Mouse (Mus musculus) myocyte (in vitro differentiated cells): ENCODE measurements at regions not wholly inside any gene's neighbourhood (a gene's known extent, or its start where the extent isn't known, plus 50 kb on each side); places are given as distances from the start of the nearest gene placed in this dataset.

Experiments
- H3K27me3 ChIP-seq: one replicate; pipeline ENCODE4 v1.6.1; 2011; ENCODE audit not compliant: control insufficient read depth, insufficient read depth, insufficient read length
- H3K36me3 ChIP-seq: one replicate; pipeline ENCODE4 v1.6.1; 2011; ENCODE audit not compliant: control insufficient read depth, insufficient read depth
- H3K4me2 ChIP-seq: one replicate; pipeline ENCODE4 v1.6.1; 2011; ENCODE audit warnings: low read depth, control low read depth
- H3K4me3 ChIP-seq: one replicate; pipeline ENCODE4 v1.5.1; 2011; ENCODE audit warnings: mild to moderate bottlenecking, control low read depth, moderate library complexity
- H3K79me2 ChIP-seq: one replicate; pipeline ENCODE4 v1.6.1; 2011; ENCODE audit not compliant: control insufficient read depth, insufficient read depth
- H3ac ChIP-seq: one replicate; pipeline ENCODE4 v1.6.1; 2011; ENCODE audit not compliant: control insufficient read depth, insufficient read length
- CEBPB ChIP-seq: IDR thresholded peaks from 2 replicates; pipeline ENCODE4 v1.6.1; 2011; ENCODE audit warnings: mild to moderate bottlenecking, moderate library complexity; ENCODE audit not compliant: poor library complexity, insufficient read depth, severe bottlenecking
- E2F4 ChIP-seq: IDR thresholded peaks from one replicate; pipeline ENCODE4 v1.6.1; 2011; ENCODE audit warnings: mild to moderate bottlenecking, control low read depth, moderate library complexity; ENCODE audit not compliant: insufficient read depth
- MAX ChIP-seq: IDR thresholded peaks from one replicate; pipeline ENCODE4 v1.6.1; 2011; ENCODE audit warnings: low read depth, mild to moderate bottlenecking, control low read depth
- MYOD1 ChIP-seq, 3 experiments: IDR thresholded peaks; one replicate each; pipeline ENCODE4 v1.6.1; 2011; ENCODE audit warnings: control low read depth in 2 of 3, low read depth in 2 of 3, mild to moderate bottlenecking in 2 of 3, moderate library complexity in 1 of 3; ENCODE audit not compliant: insufficient read length in 2 of 3, control insufficient read depth in 1 of 3
- MYOG ChIP-seq, 3 experiments: IDR thresholded peaks; one replicate each; pipeline ENCODE4 v1.6.1; 2011; ENCODE audit warnings: control low read depth in 2 of 3, low read depth in 2 of 3, mild to moderate bottlenecking in 2 of 3; ENCODE audit not compliant: insufficient read length in 2 of 3, control insufficient read depth in 1 of 3, insufficient read depth in 1 of 3
- POLR2A ChIP-seq: IDR thresholded peaks from one replicate; pipeline ENCODE4 v1.6.1; 2011; ENCODE audit warnings: low read depth, mild to moderate bottlenecking, control low read depth, moderate library complexity; ENCODE audit not compliant: insufficient read length
- POLR2AphosphoS2 ChIP-seq: IDR thresholded peaks from one replicate; pipeline ENCODE4 v1.6.1; 2011; ENCODE audit warnings: low read depth, control low read depth; ENCODE audit not compliant: insufficient read length
- REST ChIP-seq: IDR thresholded peaks from one replicate; pipeline ENCODE4 v1.6.1; 2011; ENCODE audit warnings: mild to moderate bottlenecking, control low read depth, moderate library complexity; ENCODE audit not compliant: insufficient read depth, insufficient read length
- SRF ChIP-seq: IDR thresholded peaks from one replicate; pipeline ENCODE4 v1.6.1; 2011; ENCODE audit warnings: low read depth; ENCODE audit not compliant: control insufficient read depth, insufficient read length
- TCF12 ChIP-seq: IDR thresholded peaks from one replicate; pipeline ENCODE4 v1.6.1; 2011; ENCODE audit warnings: mild to moderate bottlenecking, control low read depth; ENCODE audit not compliant: poor library complexity, insufficient read depth, severe bottlenecking
- TCF3 ChIP-seq: IDR thresholded peaks from one replicate; pipeline ENCODE4 v1.6.1; 2011; ENCODE audit warnings: low read depth, control low read depth; ENCODE audit not compliant: insufficient read length
- USF1 ChIP-seq: IDR thresholded peaks from one replicate; pipeline ENCODE4 v1.6.1; 2011; ENCODE audit warnings: low read depth, mild to moderate bottlenecking, control low read depth, moderate library complexity

- Histone ChIP-seq H3K4me2 (no peak overlapping the region), H3K4me3 (no peak overlapping the region), H3K36me3 (no peaks in the 10 kb centered on the region), H3K79me2 (no peaks in the 10 kb centered on the region), H3K27me3 (no peaks in the 10 kb centered on the region), H3ac (no peak overlapping the region)
- TF ChIP-seq MYOD1 (IDR thresholded peaks at IDR 0.05; ENCODE audit: control insufficient read depth in 1 of 3, insufficient read length in 2 of 3, low read depth in 2 of 3) (no peak), USF1 (no peak), POLR2A (no peak), TCF3 (no peak), CEBPB (no peak), MAX (no peak), SRF (no peak), POLR2AphosphoS2 (no peak), TCF12 (no peak), REST (no peak), MYOG (IDR thresholded peaks at IDR 0.05; ENCODE audit: control insufficient read depth in 1 of 3, insufficient read depth in 1 of 3, insufficient read length in 2 of 3, low read depth in 2 of 3) (no peak), E2F4 (no peak)
Observed at GRCm38 (mm10) chr14:24939476-24940200, 452.7 kb downstream of the Rps24 start.

DNA sequence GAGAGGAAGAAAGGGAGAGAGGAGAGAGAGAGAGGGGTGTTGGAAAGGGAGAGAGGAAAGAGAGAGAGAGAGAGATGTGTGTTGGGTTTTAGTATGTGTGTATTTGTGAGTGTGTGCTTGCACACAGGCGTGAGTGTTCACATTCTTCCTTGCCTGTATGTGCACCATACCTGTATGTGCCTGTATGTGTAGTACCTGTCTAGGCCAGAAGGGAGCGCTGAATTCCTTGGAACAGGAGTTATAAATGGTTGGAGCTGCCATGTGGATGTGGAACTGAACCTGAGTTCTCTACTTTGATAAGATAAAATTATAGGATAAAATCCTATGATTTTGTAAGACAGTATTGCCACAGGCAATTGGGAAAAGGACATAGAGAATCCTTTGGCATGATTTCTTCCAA, 458.8 kb downstream of the Rps24 start:
- no peak overlapping the region for H3K4me2 ChIP-seq
- H3K27me3 ChIP-seq = peaks cover 6% of the 10 kb centered on the region
- no peak overlapping the region for H3K4me3 ChIP-seq
- no peak overlapping the region for H3ac ChIP-seq
- no peak for TF ChIP-seq REST
- no peaks in the 10 kb centered on the region for H3K36me3 ChIP-seq
- no peaks in the 10 kb centered on the region for H3K79me2 ChIP-seq

DNA sequence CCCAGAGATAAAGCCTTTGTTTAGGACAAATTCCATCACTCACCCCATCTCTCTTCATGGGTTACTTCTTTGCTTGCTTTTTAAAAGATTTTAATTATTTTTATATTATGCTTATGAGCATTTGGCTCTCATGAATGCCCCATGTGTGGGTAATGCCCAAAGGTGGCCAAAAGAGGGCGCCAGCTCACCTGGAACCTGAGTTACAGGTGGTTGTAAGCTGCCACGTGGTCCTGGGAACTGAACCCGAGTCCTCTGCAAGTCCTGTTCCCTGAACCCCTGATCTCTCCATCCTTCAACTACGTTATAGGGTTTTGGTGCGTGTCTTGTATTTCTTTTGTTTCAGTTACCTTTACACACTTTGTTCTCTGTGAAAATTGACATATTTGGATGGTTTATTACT, 460.2 kb downstream of the Rps24 start:
- H3K4me3 ChIP-seq = no peak overlapping the region
- peaks cover 14% of the 10 kb centered on the region for H3K27me3 ChIP-seq
- no peaks in the 10 kb centered on the region for H3K36me3 ChIP-seq
- TF ChIP-seq REST (no peak), MYOG (IDR thresholded peaks at IDR 0.05; ENCODE audit: control insufficient read depth in 1 of 3, insufficient read depth in 1 of 3, insufficient read length in 2 of 3, low read depth in 2 of 3) (no peak), MAX (no peak), E2F4 (no peak), CEBPB (no peak), SRF (no peak), TCF3 (no peak), TCF12 (no peak), MYOD1 (IDR thresholded peaks at IDR 0.05; ENCODE audit: control insufficient read depth in 1 of 3, insufficient read length in 2 of 3, low read depth in 2 of 3) (no peak), POLR2AphosphoS2 (no peak), USF1 (no peak), POLR2A (no peak)
- H3K79me2 ChIP-seq = no peaks in the 10 kb centered on the region
- no peak overlapping the region for H3ac ChIP-seq
- no peak overlapping the region for H3K4me2 ChIP-seq

- Histone ChIP-seq H3K79me2 (no peaks in the 10 kb centered on the region), H3K36me3 (no peaks in the 10 kb centered on the region), H3K4me3 (no peak overlapping the region), H3K27me3 (peaks cover 43% of the 10 kb centered on the region), H3K4me2 (no peak overlapping the region), H3ac (no peak overlapping the region)
- TF ChIP-seq MAX (no peak), SRF (no peak), CEBPB (no peak), E2F4 (no peak), TCF12 (no peak), TCF3 (no peak), USF1 (no peak)
Observed at GRCm38 (mm10) chr14:24955891-24956410, 469.0 kb downstream of the Rps24 start.

DNA sequence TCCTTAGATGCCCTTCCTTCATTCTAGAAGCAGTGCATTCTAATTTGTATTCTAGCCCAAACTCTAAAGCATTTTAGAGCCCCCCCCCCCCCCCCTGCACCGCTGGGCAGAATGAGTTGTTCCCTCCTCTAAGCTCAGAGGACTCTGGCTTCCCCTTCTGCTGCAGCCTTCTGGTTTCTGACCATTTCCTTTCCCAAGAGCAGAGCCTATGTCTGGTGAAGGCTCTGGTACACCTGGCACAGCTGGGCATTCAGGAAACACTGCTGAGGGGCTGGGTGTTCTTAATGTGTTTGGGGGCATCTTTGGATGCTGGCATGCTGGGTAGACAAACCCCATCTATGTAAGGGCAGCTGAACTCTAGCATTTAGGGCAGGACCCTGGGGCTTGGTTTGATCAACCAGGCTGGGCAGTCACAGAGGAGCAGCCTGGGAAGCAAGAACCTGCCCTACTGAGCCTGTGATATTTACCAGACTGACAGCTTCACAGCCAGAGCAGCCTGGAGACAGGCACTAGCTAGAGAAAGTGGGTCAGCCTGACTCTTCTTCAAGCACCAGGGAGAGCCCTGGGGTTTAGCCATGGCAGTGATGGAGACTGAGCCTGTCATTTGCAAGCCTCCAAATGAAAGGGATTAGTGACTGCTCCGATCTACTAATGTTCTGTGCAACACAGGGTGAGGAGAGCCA, 469.7 kb downstream of the Rps24 start:
- H3ac ChIP-seq = no peak overlapping the region
- H3K4me3 ChIP-seq = no peak overlapping the region
- no peaks in the 10 kb centered on the region for H3K79me2 ChIP-seq
- TF ChIP-seq SRF (no peak), TCF12 (no peak), TCF3 (no peak), CEBPB (no peak), MAX (no peak), MYOG (IDR thresholded peaks at IDR 0.05; ENCODE audit: control insufficient read depth in 1 of 3, insufficient read depth in 1 of 3, insufficient read length in 2 of 3, low read depth in 2 of 3) (no peak), REST (no peak)
- no peak overlapping the region for H3K4me2 ChIP-seq
- H3K36me3 ChIP-seq = no peaks in the 10 kb centered on the region
- H3K27me3 ChIP-seq = peaks cover 40% of the 10 kb centered on the region
